Mouse (Mus musculus): Measurements from ENCODE around the gene Stat5b.

The Stat5b gene

DNA sequence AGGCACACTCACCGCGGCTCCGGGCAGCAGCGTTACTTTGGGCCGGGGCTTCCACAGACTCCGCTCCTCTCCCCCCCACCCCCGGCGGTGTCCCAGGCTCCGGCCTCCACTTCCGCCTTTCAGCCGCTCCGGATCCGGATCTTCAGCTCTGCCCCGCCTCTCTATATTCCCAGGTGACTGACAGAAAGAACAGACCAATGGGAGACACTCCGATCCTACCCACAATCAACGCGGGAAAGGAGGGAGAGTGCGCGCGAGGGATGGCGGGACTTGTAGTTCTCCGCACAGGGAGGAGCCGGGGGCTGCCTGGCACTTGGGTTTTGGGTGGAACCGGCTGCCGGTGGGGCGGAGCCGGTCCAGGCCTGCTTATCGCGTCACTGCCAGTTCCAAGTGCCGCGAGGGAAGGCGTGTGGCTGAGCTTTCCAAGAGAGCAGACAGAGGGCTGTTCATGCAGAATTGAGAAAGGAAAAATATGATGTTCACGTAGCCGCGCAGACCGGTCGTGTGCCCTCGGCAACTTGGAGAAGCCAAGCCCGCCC, 112.4 kb downstream of the Stat5b start, which contains the start of gene Rab5c:
Gene Rab5c, minus strand, starts transcription at position 150 of the 539 bp plus-strand sequence.
- DNase-seq (ENCODE audit: low spot score in 2 of 2): peak; percentile 97 to 99

- DNase-seq (ENCODE audit: low spot score in 2 of 2): no peak
Measured at GRCm38 (mm10) chr11:100737105-100737733, 113.3 kb downstream of the Stat5b start.

GRCm38 (mm10) chr11:100736746-100737080, 113.8 kb downstream of the Stat5b start:
- DNase-seq (ENCODE audit: low spot score in 2 of 2): no peak

DNA sequence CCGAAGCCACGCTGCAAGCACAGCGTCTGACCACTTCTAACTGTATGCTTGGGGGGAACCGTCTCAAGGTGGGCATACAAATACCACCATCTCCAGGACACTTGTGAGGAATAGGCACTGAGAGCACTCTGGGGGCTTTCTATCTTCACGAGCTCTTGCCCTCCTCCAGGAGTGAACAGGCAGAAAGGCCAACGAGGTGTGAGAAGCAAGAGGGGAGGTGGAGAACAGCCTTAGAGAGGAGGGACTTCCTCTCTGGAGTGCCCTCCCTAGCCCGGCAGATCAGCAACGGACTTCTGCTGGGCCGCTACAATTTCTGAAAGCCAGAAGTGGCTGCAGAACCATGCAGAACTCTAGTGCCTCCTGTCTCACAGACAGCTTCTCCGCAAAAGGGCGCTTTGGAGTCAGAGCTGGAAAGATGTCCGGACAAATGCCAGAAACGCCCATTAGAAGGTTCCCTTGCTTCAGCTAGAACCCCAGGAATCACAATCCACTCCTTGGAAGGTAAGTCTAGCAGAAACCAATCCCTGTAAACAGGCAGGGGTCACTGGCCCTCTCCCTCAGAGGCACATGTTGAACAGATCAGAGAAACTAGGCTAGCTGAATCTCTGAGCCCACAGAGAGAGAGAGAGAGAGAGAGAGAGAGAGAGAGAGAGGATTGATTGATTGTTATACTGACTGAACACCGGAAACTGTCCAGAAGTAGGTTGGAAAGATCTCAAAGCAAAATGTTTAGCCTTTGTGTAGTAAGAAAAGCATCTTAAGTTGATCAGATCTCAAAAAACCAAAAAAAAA, 114.4 kb downstream of the Stat5b start:
- DNase-seq (ENCODE audit: low spot score in 2 of 2): no peak

DNA sequence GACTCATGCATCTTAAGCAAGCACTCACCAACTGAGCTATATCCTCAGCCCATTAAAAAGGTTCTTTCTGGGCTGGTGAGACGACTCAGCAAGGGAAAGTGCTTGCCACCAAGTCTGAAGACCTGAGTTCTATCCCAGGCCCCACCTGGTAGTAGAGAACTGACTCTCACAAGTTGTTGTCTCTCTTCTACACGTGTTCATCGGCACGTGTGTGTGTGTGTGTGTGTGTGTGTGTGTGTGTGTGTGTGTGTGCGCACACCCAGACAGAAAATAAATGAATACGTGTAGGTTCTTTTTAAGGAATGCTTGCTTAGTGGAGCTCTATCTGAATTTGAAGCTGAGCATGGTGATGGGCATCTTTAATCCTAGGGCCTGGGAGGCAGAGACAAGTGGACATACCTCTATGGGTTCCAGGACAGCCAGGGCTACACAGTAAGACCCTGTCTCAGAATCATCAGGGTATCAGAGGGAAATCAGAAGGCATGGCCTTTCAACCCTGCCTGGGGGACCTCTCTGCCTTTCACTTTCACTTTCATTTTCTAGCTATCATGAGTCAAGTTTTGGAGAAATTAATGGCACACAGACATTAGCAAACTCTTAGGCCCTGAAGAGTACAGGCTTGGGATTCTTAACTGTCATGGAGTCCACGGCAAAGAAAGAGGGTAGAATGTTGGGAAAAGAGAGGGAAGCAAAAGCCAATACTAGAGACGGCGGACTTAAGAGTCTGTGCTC, 115.2 kb downstream of the Stat5b start:
- no peak for DNase-seq (ENCODE audit: low spot score in 2 of 2)

Measured in urinary bladder, postnatal 4 days (tissue).